Mouse (Mus musculus): ENCODE data around the gene Hmces.
A peak's percentile ranks its signal among the peaks of the same experiment; 100 is the strongest.

DNA sequence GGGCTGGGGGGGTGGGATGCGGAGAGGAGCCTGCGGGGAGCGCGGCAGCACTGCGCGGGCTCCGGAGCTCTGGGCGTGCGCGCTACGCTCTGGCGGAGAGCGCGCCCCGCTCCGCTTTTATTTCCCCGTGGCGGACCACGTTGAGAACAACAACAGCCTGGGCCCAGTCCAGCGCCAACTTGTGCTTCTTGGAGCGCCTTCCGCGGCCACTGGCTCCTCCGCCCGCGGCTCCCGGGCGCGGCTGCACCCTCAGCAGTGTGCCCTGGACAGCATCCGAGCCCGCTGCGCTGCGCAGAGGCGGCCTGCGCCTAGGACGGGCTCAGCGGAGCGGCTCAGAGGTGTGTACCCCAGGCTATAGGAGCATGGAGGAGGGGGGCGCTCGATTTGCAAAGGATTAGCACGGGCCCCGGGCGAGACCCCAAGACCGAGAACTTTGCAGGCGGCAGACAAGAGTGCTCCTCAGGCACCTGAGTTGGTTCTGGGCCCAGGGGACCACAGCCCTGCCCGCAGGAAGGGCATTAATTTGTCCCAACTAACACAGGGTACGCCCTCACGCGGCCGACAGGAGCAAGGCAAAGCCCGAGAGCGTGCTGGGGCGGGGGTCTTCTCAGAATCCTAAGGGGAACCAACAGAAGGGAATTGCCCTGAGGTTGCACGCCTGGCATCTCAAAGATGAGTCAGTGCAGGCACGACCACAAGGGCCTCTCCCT is 68.0 kb downstream of the Hmces start, which contains the start of gene H1fx:
- peak; percentile 85 for TF ChIP-seq POLR2AphosphoS2 (IDR thresholded peaks at IDR 0.05; ENCODE audit: insufficient read length, low read depth)
- peak; percentile 77 for TF ChIP-seq POLR2A (IDR thresholded peaks at IDR 0.05; ENCODE audit: insufficient read length, low read depth)
- no peak for TF ChIP-seq USF1 (IDR thresholded peaks at IDR 0.05; ENCODE audit: low read depth)
